Mouse (Mus musculus) mouse trophoblast stem cell (cell line): ENCODE measurements around the gene Ctsw.

ENCODE experiments used
- in situ Hi-C, 2 experiments: fragments of 300-500 bp; cut with MseI, MboI; formaldehyde crosslinking; loops; 2 replicates in 1 of 2; 3 replicates in 1 of 2; pipeline ENCODE4 v1.15.1; 2025

Ctsw gene

GRCm38 (mm10) chr19:5463212-5463611, 5.1 kb downstream of the Ctsw start:
- in situ Hi-C loops: no loop called here

GRCm38 (mm10) chr19:5461411-5461810, 6.9 kb downstream of the Ctsw start:
- in situ Hi-C loops: no loop called here

GRCm38 (mm10) chr19:5460465-5460911, 7.8 kb downstream of the Ctsw start, which contains the start of gene Fibp:
Gene Fibp, plus strand, starts transcription at chr19:5460615.
- in situ Hi-C loops: no loop called here

- in situ Hi-C loops: no loop called here
Measured at GRCm38 (mm10) chr19:5459896-5460295, 8.4 kb downstream of the Ctsw start.

- in situ Hi-C loops: no loop called here
Measured at GRCm38 (mm10) chr19:5459019-5459418, 9.3 kb downstream of the Ctsw start.

GRCm38 (mm10) chr19:5457746-5458442, 10.4 kb downstream of the Ctsw start, which contains the start of gene Ccdc85b:
Gene Ccdc85b, minus strand, starts transcription at chr19:5457894.
- in situ Hi-C loops: no loop called here

GRCm38 (mm10) chr19:5456922-5457745, 11.2 kb downstream of the Ctsw start:
- in situ Hi-C loops: no loop called here

- in situ Hi-C loops: no loop called here
Measured at GRCm38 (mm10) chr19:5456241-5456921, 11.9 kb downstream of the Ctsw start.

- in situ Hi-C loops: no loop called here
Measured at GRCm38 (mm10) chr19:5455568-5455967, 12.7 kb downstream of the Ctsw start.

- in situ Hi-C loops: no loop called here
Measured at GRCm38 (mm10) chr19:5455037-5455436, 13.3 kb downstream of the Ctsw start.

GRCm38 (mm10) chr19:5451766-5452165, 16.5 kb downstream of the Ctsw start:
- in situ Hi-C loops: no loop called here

GRCm38 (mm10) chr19:5449673-5450072, 18.6 kb downstream of the Ctsw start:
- in situ Hi-C loops: no loop called here

GRCm38 (mm10) chr19:5448354-5449150, 19.8 kb downstream of the Ctsw start:
- in situ Hi-C loops: no loop called here

GRCm38 (mm10) chr19:5447515-5448353, 20.6 kb downstream of the Ctsw start, which contains the start of gene Fosl1:
Gene Fosl1, plus strand, starts transcription at chr19:5447547.
- in situ Hi-C loops: no loop called here

GRCm38 (mm10) chr19:5445747-5446146, 22.6 kb downstream of the Ctsw start:
- in situ Hi-C loops: no loop called here

GRCm38 (mm10) chr19:5444954-5445353, 23.4 kb downstream of the Ctsw start:
- in situ Hi-C loops: no loop called here

GRCm38 (mm10) chr19:5444371-5444908, 23.9 kb downstream of the Ctsw start:
- in situ Hi-C loops: no loop called here

- in situ Hi-C loops: no loop called here
Measured at GRCm38 (mm10) chr19:5433951-5434350, 34.4 kb downstream of the Ctsw start.

- in situ Hi-C loops: no loop called here
Measured at GRCm38 (mm10) chr19:5432992-5433852, 35.1 kb downstream of the Ctsw start.
